Mouse (Mus musculus): ENCODE measurements around the gene Hnrnpll. TPM values are rescaled to one million over a fixed set of nuclear protein-coding genes. Genes with fewer than 3 reads are reported as not detected.

The Hnrnpll gene
- polyA plus RNA-seq, 1 experiment from 2014 or later = 55.8 TPM

GRCm38 (mm10) chr17:80084424-80084823 is 22.3 kb upstream of the Hnrnpll start:
- Histone ChIP-seq H3K9ac (replicated peaks) (no peak overlapping the region), H3K4me3 (replicated peaks) (no peak overlapping the region), H3K4me2 (no peak overlapping the region), H3K27me3 (replicated peaks) (no peaks in the 10 kb centered on the region), H3K9me3 (replicated peaks) (no peaks in the 10 kb centered on the region), H3K36me3 (no peaks in the 10 kb centered on the region), H3K27ac (replicated peaks) (no peak overlapping the region), H3K4me1 (no peaks in the 10 kb centered on the region)
- ATAC-seq (ENCODE audit: low FRiP score) = no peak
- 67% methylated on average over 9 of the region's 9 CpGs for WGBS

GRCm38 (mm10) chr17:80083223-80083622 is 21.1 kb upstream of the Hnrnpll start:
- ATAC-seq (ENCODE audit: low FRiP score) = no peak
- no peak overlapping the region for H3K9ac ChIP-seq (replicated peaks)
- no peaks in the 10 kb centered on the region for H3K9me3 ChIP-seq (replicated peaks)
- no peaks in the 10 kb centered on the region for H3K4me1 ChIP-seq
- no peak overlapping the region for H3K4me3 ChIP-seq (replicated peaks)
- H3K27ac ChIP-seq (replicated peaks) = no peak overlapping the region
- WGBS = 82% methylated on average over 6 of the region's 6 CpGs
- no peaks in the 10 kb centered on the region for H3K36me3 ChIP-seq
- H3K4me2 ChIP-seq = no peak overlapping the region
- H3K27me3 ChIP-seq (replicated peaks) = no peaks in the 10 kb centered on the region

GRCm38 (mm10) chr17:80078726-80079125 is 16.6 kb upstream of the Hnrnpll start:
- 93% methylated on average over 4 of the region's 4 CpGs for WGBS

GRCm38 (mm10) chr17:80067257-80067656 is 5.1 kb upstream of the Hnrnpll start:
- Histone ChIP-seq H3K27me3 (replicated peaks) (no peaks in the 10 kb centered on the region), H3K9ac (replicated peaks) (no peak overlapping the region), H3K4me3 (replicated peaks) (no peak overlapping the region), H3K36me3 (no peaks in the 10 kb centered on the region), H3K9me3 (replicated peaks) (no peaks in the 10 kb centered on the region), H3K27ac (replicated peaks) (no peak overlapping the region), H3K4me1 (peaks cover 8% of the 10 kb centered on the region), H3K4me2 (no peak overlapping the region)
- 93% methylated on average over 5 of the region's 6 CpGs for WGBS
- ATAC-seq (ENCODE audit: low FRiP score) = no peak

More at GRCm38 (mm10) chr17:80078726-80079125, 16.6 kb upstream of the Hnrnpll start:
- no peaks in the 10 kb centered on the region for H3K27me3 ChIP-seq (replicated peaks)
- H3K4me1 ChIP-seq = no peaks in the 10 kb centered on the region
- H3K36me3 ChIP-seq = no peaks in the 10 kb centered on the region
- no peak for ATAC-seq (ENCODE audit: low FRiP score)
- no peak overlapping the region for H3K4me3 ChIP-seq (replicated peaks)
- no peak overlapping the region for H3K27ac ChIP-seq (replicated peaks)
- no peak overlapping the region for H3K4me2 ChIP-seq
- H3K9ac ChIP-seq (replicated peaks) = no peak overlapping the region
- no peaks in the 10 kb centered on the region for H3K9me3 ChIP-seq (replicated peaks)

DNA sequence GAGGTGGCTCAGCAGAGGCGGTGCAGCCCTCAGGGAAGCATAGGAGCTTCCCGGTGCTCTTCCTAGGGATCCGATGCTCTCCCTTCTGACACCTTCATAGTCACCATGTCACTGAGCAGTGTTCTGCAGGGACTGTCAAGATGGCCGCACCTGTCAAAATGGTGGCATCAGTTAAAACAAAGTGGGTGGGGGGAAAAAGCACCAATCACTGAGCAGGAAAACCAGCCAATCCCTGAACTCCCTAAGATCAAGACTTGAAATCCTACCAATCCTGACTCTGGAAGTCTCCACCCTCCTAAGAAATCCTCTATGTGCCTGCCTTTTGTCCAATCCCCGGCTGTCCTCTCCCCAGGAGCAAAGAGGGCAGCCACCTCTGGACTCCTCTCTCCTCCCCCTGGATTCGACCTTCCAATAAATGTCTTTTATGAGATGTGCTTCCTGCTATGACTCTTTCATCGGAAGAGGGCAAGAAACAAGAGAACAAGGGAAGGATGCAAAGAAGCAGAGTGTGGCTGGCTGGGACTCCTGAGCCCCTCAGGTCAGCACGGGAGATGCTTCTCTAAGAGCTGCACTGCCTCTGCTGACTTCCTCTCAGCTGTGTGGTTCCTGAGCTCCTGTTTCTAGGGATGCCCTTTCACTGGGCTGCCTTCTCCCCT is 1.8 kb upstream of the Hnrnpll start:
- Histone ChIP-seq H3K9me3 (replicated peaks) (no peaks in the 10 kb centered on the region), H3K9ac (replicated peaks) (0 out of 2 replicates have a peak overlapping the region, but pooled peaks have one; percentile 14), H3K4me1 (peaks cover 24% of the 10 kb centered on the region), H3K27me3 (replicated peaks) (no peaks in the 10 kb centered on the region), H3K4me2 (no peak overlapping the region), H3K27ac (replicated peaks) (no peak overlapping the region), H3K4me3 (replicated peaks) (no peak overlapping the region), H3K36me3 (no peaks in the 10 kb centered on the region)
- ATAC-seq (ENCODE audit: low FRiP score) = no peak
- WGBS = 60% methylated on average over 8 of the region's 8 CpGs

DNA sequence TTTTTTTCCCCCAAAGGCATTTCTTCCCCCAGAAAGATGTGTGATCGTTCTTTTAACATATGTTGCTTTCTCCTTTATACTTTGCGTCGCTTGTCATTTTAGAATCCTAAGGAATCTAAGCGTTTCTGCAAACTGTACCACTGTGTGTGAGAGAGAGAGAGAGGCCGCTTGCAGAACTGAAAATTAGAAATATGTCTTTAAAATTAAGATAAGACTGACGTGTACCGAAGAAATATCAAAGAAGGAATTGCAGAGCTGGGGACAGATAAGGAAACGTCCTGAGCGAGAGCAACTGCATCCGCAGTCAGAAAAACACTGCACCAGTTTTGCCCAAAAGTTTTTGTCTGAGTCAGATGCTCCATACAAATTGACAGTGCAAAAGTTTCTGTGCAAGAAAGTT is 1.3 kb upstream of the Hnrnpll start:
- 90% methylated on average over 10 of the region's 10 CpGs for WGBS
- H3K4me2 ChIP-seq = peak overlapping the region; percentile 80
- H3K4me1 ChIP-seq = peaks cover 26% of the 10 kb centered on the region
- no peaks in the 10 kb centered on the region for H3K9me3 ChIP-seq (replicated peaks)
- H3K4me3 ChIP-seq (replicated peaks) = peak overlapping the region; percentile 93; the same call in 1 of the 2 replicates
- ATAC-seq (ENCODE audit: low FRiP score) = no peak
- peak overlapping the region; percentile 99; the same call in 1 of the 2 replicates for H3K9ac ChIP-seq (replicated peaks)
- no peaks in the 10 kb centered on the region for H3K36me3 ChIP-seq
- H3K27ac ChIP-seq (replicated peaks) = no peak overlapping the region
- H3K27me3 ChIP-seq (replicated peaks) = no peaks in the 10 kb centered on the region

- peak overlapping the region; percentile 99 for H3K9ac ChIP-seq (replicated peaks)
Measured at GRCm38 (mm10) chr17:80062620-80063010, 481 bp upstream of the Hnrnpll start.

DNA sequence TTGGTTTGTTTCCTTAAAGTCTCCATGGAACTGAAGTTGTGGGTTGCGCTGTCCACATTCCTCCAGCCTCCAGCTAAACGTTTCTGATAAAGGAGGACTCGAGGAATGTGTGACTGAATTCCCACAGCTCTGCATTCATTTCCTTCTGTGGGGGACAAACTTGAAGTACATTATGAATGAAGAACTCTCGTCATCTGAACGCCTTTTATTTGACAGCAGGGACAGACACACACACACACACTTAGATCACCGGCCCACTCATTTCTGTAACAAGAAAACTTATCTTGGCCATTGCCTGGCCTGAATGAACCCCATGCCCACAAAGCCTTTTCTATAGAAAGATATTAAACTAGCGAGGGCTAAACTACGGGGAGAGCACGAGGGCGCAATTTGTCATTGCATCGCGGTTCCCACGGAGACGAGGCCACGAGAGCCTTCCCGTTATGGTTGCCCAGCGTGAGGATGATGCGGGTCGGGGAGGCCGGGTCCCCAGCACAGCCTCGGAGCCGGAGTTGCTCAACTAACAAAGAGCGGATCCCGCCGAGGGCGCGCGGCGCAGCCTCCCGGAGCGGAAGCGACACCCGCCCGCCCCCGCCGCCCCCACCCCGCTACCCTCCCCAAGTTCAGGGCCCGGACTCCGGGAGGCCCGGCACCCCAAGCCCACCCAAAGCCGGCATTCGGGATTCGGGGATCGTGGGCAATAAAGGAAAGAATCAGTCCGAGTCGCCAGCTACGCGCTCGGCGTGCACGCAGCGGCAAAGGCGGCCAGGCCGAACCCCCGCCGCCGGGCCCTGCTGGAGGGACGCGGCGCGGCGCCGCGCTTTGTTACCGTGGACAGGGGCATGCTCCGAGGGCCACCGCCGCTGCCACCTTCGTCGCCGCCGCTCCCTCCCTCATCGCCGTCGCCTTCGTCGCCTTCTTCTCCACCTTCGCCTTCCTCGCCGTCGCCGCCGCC is 1.0 kb downstream of the Hnrnpll start:
- peak overlapping the region; percentile 93 for H3K4me3 ChIP-seq (replicated peaks)
- no peaks in the 10 kb centered on the region for H3K9me3 ChIP-seq (replicated peaks)
- peak overlapping the region; percentile 60 for H3K4me2 ChIP-seq
- peak overlapping the region; percentile 100 for H3K27ac ChIP-seq (replicated peaks)
- peak overlapping the region; percentile 99 for H3K9ac ChIP-seq (replicated peaks)
- ATAC-seq (ENCODE audit: low FRiP score) = peak; percentile 11
- no peaks in the 10 kb centered on the region for H3K27me3 ChIP-seq (replicated peaks)
- no peaks in the 10 kb centered on the region for H3K36me3 ChIP-seq
- WGBS = under 1% methylated on average over 81 of the region's 83 CpGs
- peaks cover 38% of the 10 kb centered on the region for H3K4me1 ChIP-seq

More at GRCm38 (mm10) chr17:80062620-80063010, 481 bp upstream of the Hnrnpll start:
- no peaks in the 10 kb centered on the region for H3K9me3 ChIP-seq (replicated peaks)
- H3K27ac ChIP-seq (replicated peaks) = peak overlapping the region; percentile 100
- peak; percentile 69 for ATAC-seq (ENCODE audit: low FRiP score)
- WGBS = 3% methylated on average over 15 of the region's 15 CpGs
- peak overlapping the region; percentile 93 for H3K4me3 ChIP-seq (replicated peaks)
- H3K4me2 ChIP-seq = peak overlapping the region; percentile 80
- H3K36me3 ChIP-seq = no peaks in the 10 kb centered on the region
- H3K27me3 ChIP-seq (replicated peaks) = no peaks in the 10 kb centered on the region
- H3K4me1 ChIP-seq = peaks cover 33% of the 10 kb centered on the region

GRCm38 (mm10) chr17:80060151-80060550 is 2.0 kb downstream of the Hnrnpll start:
- WGBS = 17% methylated on average over 5 of the region's 5 CpGs

DNA sequence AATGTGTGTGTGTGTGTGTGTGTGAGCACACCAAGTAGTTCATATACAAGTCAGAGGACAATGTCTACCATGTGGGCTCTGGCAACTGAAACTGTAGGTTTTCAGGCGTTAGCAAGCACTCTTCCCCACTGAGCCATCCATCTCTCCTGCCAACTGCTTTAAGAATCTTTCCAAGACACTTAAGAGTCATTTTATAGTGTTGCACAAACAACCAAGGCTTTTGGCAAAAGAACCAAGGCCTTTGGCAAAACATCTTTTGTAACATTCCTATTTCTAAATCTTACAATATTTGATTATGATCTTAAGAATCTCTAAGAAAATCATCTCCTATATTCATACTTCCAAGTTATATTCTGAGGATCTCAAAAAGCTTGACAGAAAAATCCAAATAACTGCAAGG is 2.4 kb downstream of the Hnrnpll start:
- ATAC-seq (ENCODE audit: low FRiP score) = no peak
- no peak overlapping the region for H3K27ac ChIP-seq (replicated peaks)
- no peaks in the 10 kb centered on the region for H3K36me3 ChIP-seq
- H3K4me1 ChIP-seq = peaks cover 40% of the 10 kb centered on the region
- H3K9me3 ChIP-seq (replicated peaks) = no peaks in the 10 kb centered on the region
- H3K9ac ChIP-seq (replicated peaks) = no peak overlapping the region
- no peaks in the 10 kb centered on the region for H3K27me3 ChIP-seq (replicated peaks)
- WGBS = 6% methylated on average over 1 of the region's 1 CpGs
- H3K4me3 ChIP-seq (replicated peaks) = peak overlapping the region; percentile 93
- H3K4me2 ChIP-seq = peak overlapping the region; percentile 60

More at GRCm38 (mm10) chr17:80060151-80060550, 2.0 kb downstream of the Hnrnpll start:
- H3K4me2 ChIP-seq = peak overlapping the region; percentile 60
- H3K27me3 ChIP-seq (replicated peaks) = no peaks in the 10 kb centered on the region
- H3K9ac ChIP-seq (replicated peaks) = 0 out of 2 replicates have a peak overlapping the region, but pooled peaks have one; percentile 1
- no peaks in the 10 kb centered on the region for H3K36me3 ChIP-seq
- no peaks in the 10 kb centered on the region for H3K9me3 ChIP-seq (replicated peaks)
- no peak overlapping the region for H3K27ac ChIP-seq (replicated peaks)
- peaks cover 38% of the 10 kb centered on the region for H3K4me1 ChIP-seq
- ATAC-seq (ENCODE audit: low FRiP score) = no peak
- H3K4me3 ChIP-seq (replicated peaks) = peak overlapping the region; percentile 93

DNA sequence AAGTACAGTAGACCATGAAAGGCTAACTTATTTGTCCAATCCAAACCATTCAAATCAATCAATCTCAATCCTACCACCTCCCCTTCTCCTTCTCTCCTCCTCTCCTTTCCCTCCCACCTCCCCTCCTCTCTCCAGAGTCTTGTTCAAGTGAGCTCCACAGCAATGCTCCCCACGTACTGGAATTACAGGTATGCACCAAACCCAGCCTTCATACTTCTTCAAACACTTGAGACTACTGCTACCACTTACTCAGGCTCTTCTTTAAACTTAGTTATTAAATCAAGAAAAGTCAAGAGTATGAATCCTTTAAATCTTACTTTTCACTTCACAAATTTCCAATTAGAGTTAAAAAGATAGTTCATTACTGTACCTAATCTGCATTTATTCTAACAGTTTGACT is 3.6 kb downstream of the Hnrnpll start:
- WGBS = 47% methylated on average over 1 of the region's 1 CpGs
- no peak for ATAC-seq (ENCODE audit: low FRiP score)

More for the DNA sequence above, 3.6 kb downstream of the Hnrnpll start:
- Histone ChIP-seq H3K4me3 (replicated peaks) (no peak overlapping the region), H3K27ac (replicated peaks) (no peak overlapping the region), H3K36me3 (no peaks in the 10 kb centered on the region), H3K27me3 (replicated peaks) (no peaks in the 10 kb centered on the region), H3K9ac (replicated peaks) (no peak overlapping the region), H3K4me2 (no peak overlapping the region), H3K9me3 (replicated peaks) (no peaks in the 10 kb centered on the region), H3K4me1 (peaks cover 48% of the 10 kb centered on the region)
